Mouse (Mus musculus) embryonic facial prominence, embryonic 13.5 days (tissue): ENCODE data around the gene Gja6. TPM values are rescaled to one million over a fixed set of nuclear protein-coding genes. Genes with fewer than 3 reads are reported as not detected.

Source experiments
- ATAC-seq: fragments of 200-750 bp; cut with Nextera tagmentation; 2 replicates; pipeline ENCODE4 v1.8.0; 2017; ENCODE audit warnings: low read depth; ENCODE audit not compliant: insufficient number of reproducible peaks, insufficient read depth, low FRiP score, low TSS enrichment
- H3K27ac ChIP-seq: fragments of 300-500 bp; sonication (generic); 2 replicates; pipeline ENCODE4 v1.5.1; 2015; ENCODE audit warnings: moderate library complexity, mild to moderate bottlenecking, inconsistent platforms
- H3K27me3 ChIP-seq: fragments of 300-500 bp; sonication (generic); 2 replicates; pipeline ENCODE4 v1.6.1; 2015; ENCODE audit warnings: mild to moderate bottlenecking, inconsistent platforms
- H3K36me3 ChIP-seq: fragments of 300-500 bp; sonication (generic); 2 replicates; pipeline ENCODE4 v1.6.1; 2015; ENCODE audit warnings: mild to moderate bottlenecking, inconsistent platforms
- H3K4me1 ChIP-seq: fragments of 300-500 bp; sonication (generic); 2 replicates; pipeline ENCODE4 v1.6.1; 2015; ENCODE audit warnings: inconsistent platforms
- H3K4me2 ChIP-seq: fragments of 300-500 bp; sonication (generic); 2 replicates; pipeline ENCODE4 v1.6.1; 2015; ENCODE audit warnings: moderate library complexity, mild to moderate bottlenecking, inconsistent platforms
- H3K4me3 ChIP-seq: fragments of 300-500 bp; sonication (generic); 2 replicates; pipeline ENCODE4 v1.5.1; 2015; ENCODE audit warnings: mild to moderate bottlenecking, inconsistent platforms
- H3K9ac ChIP-seq: fragments of 300-500 bp; sonication (generic); 2 replicates; pipeline ENCODE4 v1.6.1; 2015; ENCODE audit warnings: mild to moderate bottlenecking, inconsistent platforms
- H3K9me3 ChIP-seq: fragments of 300-500 bp; sonication (generic); 2 replicates; pipeline ENCODE4 v1.6.1; 2016; ENCODE audit warnings: inconsistent platforms
- WGBS: fragments of 180-500 bp; shearing (Covaris S2); methylation state at CpG from one replicate; pipeline ENCODE4 v1.1.7; 2015; ENCODE audit warnings: mixed read lengths; 5-methylcytosine and 5-hydroxymethylcytosine counted together
- polyA plus RNA-seq: library from polyadenylated mRNA; unstranded; fragments of >200 nt; fragmentation: Nextera tagmentation; extraction: Ambion mirVana; gene quantifications from 2 replicates; pipeline ENCODE4 v1.2.1, GENCODE M21; 2015

The Gja6 gene
- polyA plus RNA-seq, 1 experiment from 2014 or later: 0.17 TPM

- 59% methylated on average over 2 of the region's 2 CpGs for WGBS
- Histone ChIP-seq H3K4me1 (no peaks in the 10 kb centered on the region), H3K4me2 (no peak overlapping the region), H3K27ac (no peak overlapping the region), H3K9ac (no peak overlapping the region), H3K9me3 (no peaks in the 10 kb centered on the region), H3K36me3 (no peaks in the 10 kb centered on the region), H3K27me3 (peaks cover 20% of the 10 kb centered on the region; the same call in 1 of the 2 replicates), H3K4me3 (no peak overlapping the region)
- ATAC-seq: no peak
Observed at GRCm38 (mm10) chrX:160886301-160886700, 20.6 kb downstream of the Gja6 start.

- no peak overlapping the region for H3K4me3 ChIP-seq
- peaks cover 31% of the 10 kb centered on the region for H3K27me3 ChIP-seq
- no peaks in the 10 kb centered on the region for H3K36me3 ChIP-seq
- H3K4me2 ChIP-seq: no peak overlapping the region
- no peaks in the 10 kb centered on the region for H3K9me3 ChIP-seq
- ATAC-seq: no peak
- H3K9ac ChIP-seq: no peak overlapping the region
- H3K27ac ChIP-seq: no peak overlapping the region
- 86% methylated on average over 4 of the region's 4 CpGs for WGBS
- H3K4me1 ChIP-seq: no peaks in the 10 kb centered on the region
Observed at GRCm38 (mm10) chrX:160866576-160866975, 40.3 kb downstream of the Gja6 start.

- Histone ChIP-seq H3K4me1 (no peaks in the 10 kb centered on the region), H3K9me3 (no peaks in the 10 kb centered on the region), H3K4me2 (no peak overlapping the region), H3K9ac (no peak overlapping the region), H3K27me3 (peaks cover 28% of the 10 kb centered on the region), H3K36me3 (no peaks in the 10 kb centered on the region), H3K4me3 (no peak overlapping the region), H3K27ac (no peak overlapping the region)
- ATAC-seq: no peak
- WGBS: 93% methylated on average over 4 of the region's 4 CpGs
Observed at GRCm38 (mm10) chrX:160865022-160865421, 41.8 kb downstream of the Gja6 start.

- no peak overlapping the region for H3K4me2 ChIP-seq
- peaks cover 23% of the 10 kb centered on the region for H3K27me3 ChIP-seq
- no peak overlapping the region for H3K27ac ChIP-seq
- no peak for ATAC-seq
- H3K9me3 ChIP-seq: no peaks in the 10 kb centered on the region
- H3K4me3 ChIP-seq: no peak overlapping the region
- 80% methylated on average over 4 of the region's 4 CpGs for WGBS
- H3K9ac ChIP-seq: no peak overlapping the region
- no peaks in the 10 kb centered on the region for H3K36me3 ChIP-seq
- no peaks in the 10 kb centered on the region for H3K4me1 ChIP-seq
Observed at GRCm38 (mm10) chrX:160863689-160864383, 43.0 kb downstream of the Gja6 start.

Other genes starting within 250 kb of the Gja6 start
- gene Ppef1, start 171.3 kb downstream of the Gja6 start, polyA plus RNA-seq: 0.24 and 0.28 TPM in 2 replicates
- not detected in 2 replicates for gene Rs1, start 139.0 kb downstream of the Gja6 start, polyA plus RNA-seq
- gene Cdkl5, start 87.7 kb upstream of the Gja6 start, polyA plus RNA-seq: 3.0 and 3.4 TPM in 2 replicates
- gene Scml2, start 210.1 kb upstream of the Gja6 start, polyA plus RNA-seq: 4.5 TPM in 2 replicates